Comparison of ENCODE assay signal across 13 mouse cellular contexts in the genomic region with DNA sequence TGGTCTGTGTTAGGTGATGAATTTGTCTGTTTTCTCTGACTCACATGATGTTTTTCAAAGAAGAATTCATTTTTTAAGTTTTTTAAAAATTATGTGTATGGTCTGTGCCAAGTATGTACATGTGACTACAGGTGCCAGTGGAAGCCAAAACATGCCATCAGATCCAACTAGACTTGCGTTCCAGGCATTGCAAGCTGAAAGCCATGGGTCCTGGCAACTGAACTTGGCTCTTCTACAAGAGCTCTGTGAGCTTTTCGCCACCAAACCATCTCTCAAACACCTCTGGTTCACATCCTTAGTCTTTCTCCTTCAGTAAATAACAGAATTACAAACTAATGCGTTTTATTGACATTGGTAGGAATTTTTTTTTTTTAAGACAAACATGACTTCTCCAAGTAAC. TPM values are rescaled to one million over a fixed set of nuclear protein-coding genes. Genes with fewer than 3 reads are reported as not detected.
"Had no signal": no experiment of that assay in that cellular context is flagged by ENCODE, and none has a peak within 500 bp of the region (broad histone marks: within the 10 kb centered on the region; RNA-seq: fewer than 3 reads in every experiment).

No protein-coding gene starts in this region.

- DNase-seq: retina, postnatal 1 day; right cerebral cortex, adult 18-20 months; right cerebral cortex, postnatal 14 days; right cerebral cortex, postnatal 25 days; right cerebral cortex, postnatal 4 days; spleen, adult 18-20 months; thymus, adult 18-20 months; thymus, adult 2 months; thymus, postnatal 14 days; thymus, postnatal 25 days; thymus, postnatal 36 days; thymus, postnatal 4 days had no signal

RNA-seq across cellular contexts. Expression of a gene that starts 49.3 kb away (rescaled TPM):
- total RNA-seq: neutrophil, adult 5-6 weeks had no signal
